Mouse (Mus musculus) cortical plate, adult 2 months (tissue): ENCODE data around the gene Snx15.

Source experiments
- CTCF ChIP-seq: fragments of 200-500 bp; IDR thresholded peaks from 2 replicates; pipeline ENCODE4 v1.5.1; 2011; ENCODE audit warnings: mild to moderate bottlenecking, control low read depth, low read length; ENCODE audit not compliant: insufficient read depth; ENCODE audit errors: extremely low read depth
- POLR2A ChIP-seq: fragments of 200-500 bp; IDR thresholded peaks from 2 replicates; pipeline ENCODE4 v1.6.1; 2011; ENCODE audit warnings: mild to moderate bottlenecking, low read length, control low read depth; ENCODE audit not compliant: insufficient read depth; ENCODE audit errors: extremely low read depth

DNA sequence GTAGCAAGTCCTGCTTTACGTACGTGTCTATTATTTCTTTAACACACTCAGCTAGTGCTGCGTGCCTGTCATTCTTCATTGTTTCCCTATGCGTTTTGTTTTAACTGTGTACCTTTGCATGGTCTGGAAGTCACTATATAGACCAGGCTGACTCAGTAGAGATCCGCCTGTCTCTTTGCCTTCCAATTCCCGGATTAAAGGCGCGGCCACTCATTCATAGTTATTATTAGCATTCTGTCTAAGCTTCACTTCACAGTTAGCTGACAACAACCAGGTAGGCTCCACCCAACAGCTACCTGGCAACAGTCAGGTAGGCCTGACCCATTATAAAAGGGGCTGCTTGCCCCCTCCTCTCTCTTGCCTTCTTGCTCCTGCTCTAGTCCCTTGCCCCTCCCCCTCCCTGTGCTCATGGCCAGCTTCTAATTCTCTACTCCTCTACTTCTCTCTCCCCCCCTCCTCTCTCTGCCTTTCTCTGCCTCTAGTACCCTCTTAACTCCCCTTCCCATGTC, 9.4 kb downstream of the Snx15 start:
- TF ChIP-seq POLR2A (no peak), CTCF (no peak)
